Mouse (Mus musculus) spleen, postnatal 14 days (tissue): ENCODE data around the gene Ckmt2.

Source experiments
- DNase-seq, 2 experiments: peaks; one replicate each; pipeline ENCODE4 v3.0.0; 2021 to 2022; ENCODE audit warnings: low spot score in 2 of 2

The Ckmt2 gene

DNA sequence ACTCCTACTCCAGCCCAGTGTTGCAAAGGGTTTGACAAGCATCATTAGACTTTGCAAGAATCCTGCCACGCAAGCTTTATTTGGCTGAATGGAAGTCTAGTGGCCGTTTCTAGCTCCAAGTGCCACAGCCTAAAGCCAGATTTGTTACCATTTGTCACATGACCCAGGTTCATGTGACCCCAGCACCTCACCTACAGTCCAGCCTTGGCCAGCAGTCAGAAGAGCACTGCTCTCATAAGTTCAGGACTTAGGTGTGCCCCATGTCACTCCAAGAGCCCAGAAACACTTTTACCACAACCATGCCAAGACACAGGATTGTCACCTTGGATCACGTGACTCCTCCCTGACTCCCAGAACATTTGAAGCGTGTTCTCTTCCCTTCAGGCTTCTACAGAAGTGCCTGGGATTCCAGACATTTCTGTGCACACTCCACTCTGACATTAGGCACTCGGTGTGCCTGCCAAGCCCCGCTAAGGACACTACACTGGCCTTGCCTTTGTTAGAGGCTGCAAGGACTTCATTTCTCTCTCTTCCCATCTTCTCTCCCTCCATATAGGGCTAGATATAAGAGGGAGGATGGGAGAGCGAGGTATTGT, 2.9 kb downstream of the Ckmt2 start:
- DNase-seq, result no peak

DNA sequence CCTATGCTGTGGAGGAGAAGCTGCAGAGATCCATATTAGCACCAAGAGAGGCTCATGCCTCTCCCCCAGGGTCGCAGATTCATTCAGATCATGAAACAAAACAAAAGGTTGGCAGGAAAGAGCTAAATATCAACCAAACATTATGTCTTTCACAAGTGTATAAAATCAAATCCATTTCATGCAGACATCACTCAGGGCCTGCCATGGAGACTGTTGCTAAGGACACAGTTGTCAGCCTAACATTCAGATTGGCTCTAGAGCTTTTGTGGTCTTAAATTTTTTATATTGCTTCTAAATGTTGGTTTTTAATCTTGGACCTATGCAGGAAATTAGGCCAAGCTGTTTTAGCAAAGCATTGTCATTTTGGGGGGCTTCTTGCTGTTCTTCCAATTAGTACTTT, 8.1 kb downstream of the Ckmt2 start:
- no peak for DNase-seq

DNA sequence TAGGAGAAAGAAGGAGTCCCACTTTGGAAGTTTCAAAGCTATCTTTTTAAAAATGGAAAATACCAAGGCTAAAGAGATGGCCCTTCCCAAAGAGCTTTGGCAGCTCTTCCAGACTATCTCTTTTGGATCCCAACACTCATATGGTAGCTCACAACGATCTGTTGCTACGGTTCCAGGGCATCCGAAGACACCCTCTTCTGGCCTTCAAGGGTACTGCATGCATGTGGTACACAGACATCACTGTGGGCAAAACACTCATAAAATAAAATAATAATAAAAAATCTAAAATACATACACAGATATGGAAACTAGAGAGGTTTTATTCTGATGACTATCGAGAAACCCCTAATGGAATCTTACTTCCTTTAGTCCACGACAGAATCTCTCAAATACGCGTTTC, 17.9 kb downstream of the Ckmt2 start:
- peak in 1 of 2 experiments; percentile 5 for DNase-seq

DNA sequence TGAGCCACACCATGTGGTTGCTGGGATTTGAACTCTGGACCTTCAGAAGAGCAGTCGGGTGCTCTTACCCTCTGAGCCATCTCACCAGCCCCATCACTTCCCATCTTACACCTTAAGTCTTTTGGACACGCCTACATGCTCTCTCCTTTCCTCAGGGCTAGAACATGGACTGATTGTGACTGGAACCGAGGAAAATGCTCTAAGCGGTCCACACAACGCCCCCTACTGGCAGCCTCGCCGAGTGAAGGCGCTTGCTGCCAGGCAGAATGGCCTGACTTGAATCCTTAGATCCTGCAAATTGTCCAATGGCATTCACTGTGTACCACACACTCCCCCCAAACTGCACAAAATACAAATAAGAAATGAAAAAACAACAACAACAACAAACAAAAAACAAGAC, 19.3 kb downstream of the Ckmt2 start:
- DNase-seq, result no peak

DNA sequence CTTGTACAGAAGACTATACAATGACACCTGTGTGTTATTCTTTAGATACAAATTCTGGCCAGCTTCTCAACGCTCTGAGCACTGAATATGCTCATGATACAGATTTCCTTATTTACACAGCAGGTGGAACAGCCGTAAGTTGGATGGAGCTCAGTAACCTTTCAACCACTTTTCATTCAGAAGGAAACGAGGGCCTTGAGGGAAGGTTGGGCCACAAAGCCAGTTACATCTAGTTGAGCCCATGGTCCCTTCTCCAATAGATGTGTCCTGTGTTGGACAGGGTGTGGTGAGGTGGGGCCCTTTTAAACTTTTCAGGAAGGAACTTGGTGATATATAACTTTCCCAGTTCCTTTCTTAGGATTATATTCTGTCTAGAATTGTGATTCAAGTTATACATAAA, 22.3 kb downstream of the Ckmt2 start:
- no peak for DNase-seq

DNA sequence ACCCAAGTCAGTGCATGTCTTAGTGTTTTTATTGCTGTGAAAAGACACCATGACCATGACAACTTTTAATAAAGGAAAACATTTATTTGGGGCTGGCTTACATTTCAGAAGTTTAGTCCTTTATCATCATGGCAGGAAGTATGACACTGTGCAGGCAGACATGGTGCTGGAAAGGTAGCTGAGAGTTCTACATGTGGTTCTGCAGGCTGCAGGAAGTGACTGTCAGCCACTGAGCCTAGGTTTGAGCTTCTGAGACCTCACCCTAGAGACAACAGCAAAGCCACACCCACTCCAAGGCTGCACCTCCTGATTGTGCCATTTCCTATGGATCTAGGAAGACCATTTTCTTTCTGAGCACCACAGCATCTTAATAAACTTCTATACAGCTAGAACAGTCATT, 48.8 kb downstream of the Ckmt2 start:
- no peak for DNase-seq

DNA sequence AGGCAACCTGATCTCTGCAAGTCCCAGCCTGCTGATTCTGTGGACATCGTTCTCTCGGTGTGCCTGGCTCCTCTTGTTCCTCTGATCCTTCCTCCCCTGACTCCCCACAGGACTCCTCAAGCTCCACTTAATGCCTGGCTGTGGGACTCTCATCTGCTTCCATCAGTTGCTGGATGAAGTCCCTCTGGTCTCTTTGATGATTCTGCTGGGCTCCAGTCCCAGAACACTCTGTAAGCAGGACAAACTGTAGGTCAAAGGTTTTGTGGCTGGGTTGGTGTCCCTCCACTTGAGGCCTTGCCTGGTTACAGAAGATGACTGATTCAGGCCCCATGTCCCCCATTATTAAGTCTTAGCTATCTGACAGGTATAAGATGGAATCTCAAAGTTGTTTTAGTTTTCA, 50.6 kb downstream of the Ckmt2 start:
- DNase-seq, result no peak

DNA sequence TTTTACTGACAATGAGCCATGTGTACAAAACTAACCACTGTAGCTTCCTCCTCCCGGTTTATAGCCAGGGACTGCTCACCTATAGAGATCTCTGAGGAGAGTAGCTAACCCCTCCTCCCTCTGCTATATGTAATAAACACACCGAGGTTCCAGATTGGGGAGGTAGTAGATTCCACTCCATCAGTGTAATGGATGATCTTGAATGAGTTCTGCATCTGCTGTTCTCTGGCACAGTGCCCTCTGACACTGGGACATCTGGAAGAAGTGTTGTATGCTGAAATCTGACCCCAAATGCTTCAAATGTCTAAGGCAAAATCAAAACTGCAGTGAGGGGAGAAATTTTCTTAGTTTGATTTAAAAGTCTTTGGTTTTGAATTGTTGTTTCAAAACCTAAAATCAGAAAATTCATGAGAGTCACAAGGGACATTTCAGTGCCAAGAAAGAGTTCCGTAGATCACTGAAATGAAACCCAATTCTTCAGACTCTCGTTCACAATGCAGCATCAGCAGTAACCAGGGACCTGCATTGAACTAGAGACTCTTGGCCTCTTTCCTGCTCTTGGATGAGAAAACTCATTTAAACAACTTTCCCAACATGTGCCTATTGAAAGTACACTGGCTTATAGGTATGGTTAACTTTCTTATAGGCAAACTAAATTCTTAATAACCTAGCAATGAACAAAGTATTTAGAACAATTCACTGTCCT, 51.7 kb downstream of the Ckmt2 start:
- no peak for DNase-seq

DNA sequence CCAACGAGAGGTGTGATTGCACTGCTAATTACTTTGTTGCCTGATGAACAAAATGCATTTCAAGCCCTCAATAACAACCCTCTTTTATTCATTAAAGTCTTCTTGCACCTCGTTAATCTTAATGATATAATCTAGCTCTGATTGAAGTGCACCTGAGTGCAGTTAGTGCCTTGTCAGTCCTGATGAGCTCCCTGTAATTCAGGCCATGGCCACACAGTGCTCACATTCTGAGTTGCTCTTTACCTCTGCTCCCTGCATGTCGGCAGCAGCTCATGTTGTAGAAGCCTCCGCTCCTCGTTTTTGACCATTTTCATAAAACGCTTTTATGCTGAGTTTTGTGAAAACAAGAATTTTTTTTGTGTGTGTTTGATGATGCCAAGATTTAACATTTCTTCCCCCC, 53.0 kb downstream of the Ckmt2 start:
- no peak for DNase-seq

DNA sequence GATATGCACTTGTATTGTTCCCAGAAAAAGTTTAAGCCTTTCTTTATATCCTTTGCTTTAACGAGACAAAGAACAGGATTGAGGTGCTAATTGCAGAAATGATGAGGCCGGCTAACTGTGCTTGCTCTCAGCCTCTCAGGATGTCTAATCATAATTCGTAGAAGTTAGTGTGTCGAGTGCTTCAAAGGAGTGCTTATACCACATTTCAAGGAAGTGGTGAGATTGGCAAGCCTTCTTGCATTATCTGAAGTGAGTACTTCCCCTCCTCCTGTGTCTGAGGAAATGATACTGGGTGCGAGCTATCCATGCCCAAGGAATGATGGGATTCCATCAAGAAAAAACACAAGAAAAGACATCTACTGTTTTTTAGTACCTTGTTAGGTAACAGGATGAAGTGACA, 62.0 kb downstream of the Ckmt2 start:
- no peak for DNase-seq

DNA sequence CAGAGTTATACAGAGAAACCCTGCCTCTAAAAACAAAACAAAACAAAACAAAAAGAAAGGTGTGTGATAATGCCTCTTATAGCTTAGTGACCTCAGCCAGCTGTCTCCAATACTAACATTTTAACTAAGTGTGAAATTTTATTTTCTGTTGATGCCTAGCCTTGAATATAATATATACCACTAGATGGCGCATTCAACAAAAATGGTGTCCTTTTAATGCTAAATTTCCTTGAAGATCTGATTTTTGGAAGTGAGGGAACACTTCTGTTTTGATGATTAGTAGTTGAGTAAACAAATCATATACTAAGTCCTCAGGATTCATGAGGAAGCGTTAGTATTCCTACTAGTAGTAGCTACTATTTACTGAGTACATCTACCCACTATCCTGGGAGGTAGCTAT, 67.2 kb downstream of the Ckmt2 start:
- no peak for DNase-seq

DNA sequence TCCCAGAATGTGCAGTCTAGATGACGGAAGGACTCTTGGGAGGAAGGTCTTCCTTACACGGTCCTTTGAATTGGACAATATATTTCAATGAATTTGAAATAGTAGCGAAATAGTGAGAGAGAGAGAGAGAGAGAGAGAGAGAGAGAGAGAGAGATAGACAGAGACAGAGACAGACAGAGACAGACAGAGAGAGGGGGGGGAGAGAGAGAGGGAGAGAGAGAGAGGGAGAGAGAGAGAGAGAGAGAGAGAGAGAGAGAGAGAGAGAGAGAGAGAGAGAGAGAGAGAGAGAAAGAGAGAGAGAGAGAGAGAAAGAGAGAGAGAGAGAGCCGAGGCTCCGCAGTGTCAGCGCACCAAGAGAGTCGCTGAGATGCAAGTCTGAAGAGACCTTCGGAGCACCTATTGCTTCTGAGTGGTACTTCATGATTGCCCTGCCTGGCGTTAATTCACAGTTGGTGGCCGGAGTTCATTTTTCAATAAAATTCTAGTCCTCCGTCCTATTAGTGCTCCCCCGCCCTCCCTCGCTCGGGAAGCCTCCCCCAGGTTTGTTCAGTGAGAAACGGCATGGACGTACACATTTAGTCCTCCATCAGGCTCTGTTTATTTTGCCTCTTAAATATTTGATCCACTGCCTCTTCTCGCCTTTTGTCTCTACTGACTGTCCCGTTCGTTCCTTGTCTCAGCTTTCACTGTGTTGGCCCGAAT, 68.7 kb downstream of the Ckmt2 start:
- no peak for DNase-seq

DNA sequence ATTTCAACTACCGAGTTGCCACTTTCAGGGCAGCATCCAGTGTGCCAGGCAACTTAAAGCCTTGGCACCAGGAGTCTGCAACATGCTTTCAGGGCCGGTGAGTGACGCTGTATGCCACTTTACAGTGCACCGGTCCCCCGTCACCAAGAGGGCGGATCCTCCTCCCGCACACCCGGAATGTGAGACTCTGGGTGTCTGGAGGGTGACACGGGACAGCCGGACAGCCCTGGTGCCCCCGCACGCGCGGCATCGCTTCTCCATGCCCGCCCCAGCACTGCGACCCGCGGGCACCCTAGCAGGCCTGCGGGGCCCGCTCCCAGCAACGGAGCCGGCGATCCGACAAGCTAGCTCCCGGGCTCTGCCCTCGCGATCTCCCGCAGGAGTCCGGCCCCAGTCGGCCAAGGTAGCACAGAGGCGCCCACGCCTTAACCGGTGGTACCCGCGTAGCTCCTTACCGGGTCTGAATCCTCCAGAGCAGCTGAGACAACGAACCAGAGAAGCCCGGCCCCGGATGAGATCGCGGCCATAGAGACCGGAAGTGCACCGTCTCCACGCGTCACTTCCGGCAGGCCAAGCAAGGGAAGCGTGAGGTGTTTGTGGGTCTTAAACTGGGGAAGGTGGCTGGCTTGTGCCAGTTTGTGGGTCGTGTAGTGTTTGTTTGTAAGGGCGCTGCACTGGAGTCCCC, 69.4 kb downstream of the Ckmt2 start, which contains the start of gene Zcchc9:
Gene Zcchc9, minus strand, starts transcription at position 551 of the 685 bp plus-strand sequence.
- peak; percentile 64 to 79 for DNase-seq
